Mouse (Mus musculus) liver, adult (tissue): ENCODE measurements around the gene Gimap8.

Source experiments
- GATA4 ChIP-seq: IDR thresholded peaks from 2 replicates; pipeline ENCODE4 v1.6.1; 2014; ENCODE audit warnings: mild to moderate bottlenecking, low read length; ENCODE audit not compliant: insufficient replicate concordance

Gene Gimap8

DNA sequence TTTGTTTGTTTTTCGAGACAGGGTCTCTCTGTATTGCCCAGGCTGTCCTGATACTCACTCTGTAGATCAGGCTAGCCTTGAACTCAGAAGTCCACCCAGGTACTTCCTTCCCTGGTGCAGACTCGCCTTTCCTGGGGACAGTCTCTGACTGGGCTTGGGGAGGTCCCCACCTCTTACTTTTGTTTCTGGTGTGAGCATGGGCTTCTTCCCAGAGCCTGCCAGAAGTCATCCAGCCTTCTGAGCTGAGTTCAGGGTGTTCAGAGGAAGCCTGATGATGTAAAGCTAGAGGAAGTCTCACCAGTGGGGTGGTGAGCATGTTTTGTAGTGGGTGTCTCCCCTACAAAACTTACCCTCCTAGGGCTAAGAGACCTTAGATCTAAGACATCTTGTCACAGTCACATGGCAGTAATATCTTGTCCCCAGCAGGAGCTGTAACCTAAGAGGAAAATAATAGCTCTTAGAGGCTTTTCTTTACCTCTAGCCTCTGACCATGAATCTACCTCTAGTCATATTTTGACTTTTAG is 22.5 kb downstream of the Gimap8 start:
- no peak for TF ChIP-seq GATA4

DNA sequence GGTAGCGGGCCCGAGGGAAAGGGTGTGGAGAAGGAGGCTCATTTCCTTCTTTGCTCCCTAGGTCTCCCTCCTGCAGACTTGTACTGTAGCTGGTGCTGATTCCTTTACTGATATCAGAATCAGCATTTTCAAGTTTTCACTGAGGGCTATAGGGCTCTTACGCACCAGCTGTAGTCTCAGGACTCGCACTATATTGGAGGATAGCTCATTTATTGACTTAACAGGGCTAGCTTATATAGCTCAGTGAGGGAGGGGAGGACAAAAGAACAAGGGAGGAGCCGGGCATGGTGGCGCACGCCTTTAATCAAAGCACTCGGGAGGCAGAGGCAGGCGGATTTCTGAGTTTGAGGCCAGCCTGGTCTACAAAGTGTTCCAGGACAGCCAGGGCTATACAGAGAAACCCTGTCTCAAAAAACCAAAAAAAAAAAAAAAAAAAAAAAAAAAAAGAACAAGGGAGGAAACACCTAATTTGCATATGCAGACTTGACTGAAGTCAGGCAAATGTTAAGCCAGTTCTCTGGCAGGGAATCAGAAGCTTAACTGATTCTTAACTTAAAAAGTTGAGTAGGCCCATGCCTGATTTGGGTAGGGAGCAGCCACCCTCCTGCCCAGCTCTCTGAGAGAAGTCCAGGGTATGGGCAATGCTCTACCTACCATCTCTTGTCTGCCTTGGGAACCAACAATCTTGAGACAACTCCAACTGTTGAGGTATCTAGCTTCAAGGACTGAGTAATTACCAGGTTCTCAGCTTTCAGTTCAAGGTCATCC is 27.4 kb downstream of the Gimap8 start:
- no peak for TF ChIP-seq GATA4

DNA sequence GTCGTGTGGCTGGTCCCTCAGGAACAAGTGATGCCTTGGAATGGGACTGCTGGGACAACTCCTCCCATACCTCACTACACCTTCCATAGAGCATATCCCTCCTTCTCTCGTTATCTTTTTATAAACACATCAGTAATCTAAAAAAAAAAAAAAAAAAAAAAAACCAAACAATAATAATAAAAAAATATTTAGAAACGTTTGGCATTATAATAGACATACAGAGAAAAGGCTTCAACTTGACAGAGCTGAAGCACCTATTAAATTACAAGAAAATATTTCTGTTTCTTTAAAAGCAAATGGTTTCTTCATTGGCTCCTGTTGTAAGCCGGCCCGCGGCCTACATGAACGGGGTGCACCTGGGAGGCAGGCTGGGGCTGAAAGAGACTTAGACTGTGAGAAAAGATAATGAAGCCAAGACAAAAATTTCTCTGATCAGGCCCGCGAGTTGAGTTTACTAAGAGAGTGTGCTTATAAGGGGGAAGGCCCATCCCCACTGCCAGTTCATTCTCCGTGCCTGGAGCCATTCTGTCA is 28.4 kb downstream of the Gimap8 start:
- no peak for TF ChIP-seq GATA4

DNA sequence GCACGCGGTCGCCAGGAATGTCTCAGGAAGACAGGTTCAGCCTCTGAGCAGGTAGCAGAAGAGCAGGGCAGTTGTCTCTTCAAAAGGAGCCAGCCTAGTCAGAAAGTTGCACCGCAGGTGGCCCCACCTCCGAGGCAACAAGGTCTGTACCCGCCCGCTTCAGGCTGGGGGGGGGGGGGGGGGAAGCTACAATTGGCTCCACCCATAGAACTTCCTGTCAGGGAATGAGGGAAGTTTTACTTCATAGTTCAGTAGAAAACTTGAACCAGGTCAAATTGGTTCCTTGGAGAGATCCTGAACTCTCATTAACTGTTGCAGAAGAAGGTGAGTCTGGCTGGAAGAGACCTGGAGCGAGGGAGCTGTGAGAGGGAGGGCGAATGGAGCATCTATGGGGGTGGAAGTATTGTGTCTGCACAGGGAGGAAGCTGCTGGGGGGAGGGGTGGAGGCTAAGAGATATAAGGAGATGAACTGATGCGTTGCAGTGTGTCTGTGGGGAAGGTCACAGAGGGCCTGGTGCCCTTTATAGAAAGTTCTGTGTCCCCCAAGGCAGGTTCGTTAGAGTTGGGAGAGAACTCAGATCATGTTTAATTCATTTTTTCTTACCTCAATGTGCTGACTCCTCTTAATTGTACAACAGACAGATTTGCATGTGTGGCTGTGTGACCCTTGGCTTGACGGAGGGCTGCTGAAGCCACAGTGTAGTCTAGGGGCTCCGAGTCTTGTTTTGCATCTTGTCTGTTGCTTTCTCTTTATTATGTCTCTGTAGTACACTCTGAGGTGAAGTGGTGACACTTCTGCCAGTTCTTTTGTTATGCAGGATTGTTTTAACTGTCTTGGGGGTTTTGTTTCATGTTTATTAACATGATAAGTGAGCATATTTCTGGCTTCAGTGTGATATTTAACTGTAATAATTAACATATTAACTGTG is 29.2 kb downstream of the Gimap8 start, which contains the start of gene Gimap9:
Gene Gimap9, plus strand, starts transcription at position 199 of the 929 bp plus-strand sequence.
- TF ChIP-seq GATA4 = peak; percentile 35; the same call in 1 of the 2 replicates

DNA sequence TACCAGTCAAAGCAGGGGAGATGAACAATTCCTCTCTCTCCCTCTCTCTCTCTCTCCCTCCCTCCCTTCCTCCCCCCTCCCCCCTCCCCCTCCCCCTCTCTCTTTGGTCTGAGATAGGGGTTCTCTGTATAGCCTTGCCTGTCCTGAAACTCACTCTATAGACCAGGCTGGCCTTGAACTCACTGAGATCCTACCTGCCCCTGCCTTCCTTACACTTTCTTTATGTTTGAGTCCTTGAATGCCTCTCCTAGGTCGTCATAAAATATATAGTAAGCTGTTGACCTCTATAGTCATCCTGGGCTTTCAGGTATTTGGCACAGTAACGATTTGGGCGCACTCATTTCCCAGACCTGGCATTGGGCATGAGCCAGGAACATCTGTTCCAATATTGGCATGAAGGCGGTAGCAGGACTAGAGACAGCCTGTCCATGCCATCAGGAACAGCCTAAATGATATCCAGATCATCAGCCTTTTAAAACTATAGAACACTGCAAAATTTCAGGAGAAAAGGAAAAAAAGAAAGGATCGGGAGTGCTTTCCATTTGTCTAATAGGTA is 29.9 kb downstream of the Gimap8 start:
- TF ChIP-seq GATA4 = no peak

DNA sequence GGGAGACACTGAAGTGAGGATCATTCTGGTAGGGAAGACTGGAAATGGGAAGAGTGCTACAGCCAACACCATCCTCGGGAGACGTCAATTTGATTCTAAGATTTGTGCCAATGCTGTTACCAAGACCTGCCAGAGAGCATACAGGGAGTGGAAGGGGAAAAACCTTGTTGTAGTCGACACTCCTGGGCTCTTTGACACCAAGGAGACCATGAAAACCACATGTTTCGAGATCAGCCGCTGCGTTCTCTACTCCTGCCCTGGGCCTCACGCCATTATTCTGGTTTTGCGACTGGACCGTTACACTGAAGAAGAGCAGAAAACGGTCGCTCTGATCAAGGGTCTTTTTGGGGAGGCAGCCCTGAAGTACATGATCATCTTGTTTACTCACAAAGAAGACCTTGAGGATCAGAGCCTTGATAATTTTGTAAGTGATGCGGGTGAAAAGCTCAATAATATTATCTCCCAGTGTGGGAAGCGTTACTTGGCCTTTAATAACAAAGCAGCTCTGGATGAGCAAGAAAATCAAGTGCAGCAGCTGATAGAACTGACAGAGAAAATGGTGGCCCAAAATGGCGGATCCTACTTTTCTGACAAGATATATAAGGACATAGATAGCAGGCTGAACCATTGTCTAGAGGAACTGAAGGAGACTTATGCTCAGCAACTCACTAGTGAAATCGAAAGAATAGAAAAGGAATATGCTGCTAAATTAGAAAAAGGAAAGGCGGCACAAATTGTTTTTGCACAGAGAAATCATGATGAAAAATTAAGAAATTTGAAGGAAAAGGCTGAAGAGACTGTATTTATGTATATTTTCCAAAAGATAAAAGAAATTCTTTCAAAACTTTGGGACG is 30.7 kb downstream of the Gimap8 start:
- TF ChIP-seq GATA4 = no peak

DNA sequence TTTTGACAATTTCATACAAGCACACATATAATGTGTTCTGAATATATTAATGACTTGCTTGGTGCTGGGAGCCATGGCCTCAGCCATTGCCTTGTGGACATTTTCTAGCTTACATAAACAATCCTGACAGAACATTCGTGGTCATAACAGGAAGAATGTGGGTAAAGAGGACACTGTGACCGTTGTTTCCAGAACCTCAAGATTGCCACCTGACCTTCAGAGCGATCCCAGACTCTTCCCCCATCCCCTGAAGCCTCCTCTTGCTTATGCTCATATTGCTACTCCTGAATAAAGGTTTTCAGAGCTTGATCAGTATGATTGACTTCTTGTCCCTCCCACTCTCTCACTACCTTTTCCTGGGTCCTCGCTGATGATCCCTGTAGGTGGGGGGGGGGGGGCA is 31.4 kb downstream of the Gimap8 start:
- TF ChIP-seq GATA4 = no peak

DNA sequence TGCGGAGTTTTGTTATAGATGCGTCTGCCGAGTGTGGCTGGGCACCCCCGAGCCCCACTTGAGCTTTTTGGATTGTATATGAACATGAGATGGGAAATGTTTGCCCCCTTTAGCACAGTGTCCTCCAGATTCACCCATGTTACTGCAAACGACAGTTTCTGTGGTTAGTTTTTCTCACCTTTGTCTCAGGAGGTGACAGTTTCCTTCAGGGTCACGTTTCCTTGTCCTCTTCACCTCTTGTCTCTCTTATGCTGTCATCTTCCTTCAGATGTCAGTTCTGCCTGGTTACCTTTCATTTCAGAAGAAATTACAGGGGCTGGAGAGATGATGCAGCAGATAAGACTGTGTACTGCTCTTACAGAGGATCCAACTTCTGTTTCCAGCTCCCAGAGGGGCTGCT is 32.7 kb downstream of the Gimap8 start:
- TF ChIP-seq GATA4 = no peak

DNA sequence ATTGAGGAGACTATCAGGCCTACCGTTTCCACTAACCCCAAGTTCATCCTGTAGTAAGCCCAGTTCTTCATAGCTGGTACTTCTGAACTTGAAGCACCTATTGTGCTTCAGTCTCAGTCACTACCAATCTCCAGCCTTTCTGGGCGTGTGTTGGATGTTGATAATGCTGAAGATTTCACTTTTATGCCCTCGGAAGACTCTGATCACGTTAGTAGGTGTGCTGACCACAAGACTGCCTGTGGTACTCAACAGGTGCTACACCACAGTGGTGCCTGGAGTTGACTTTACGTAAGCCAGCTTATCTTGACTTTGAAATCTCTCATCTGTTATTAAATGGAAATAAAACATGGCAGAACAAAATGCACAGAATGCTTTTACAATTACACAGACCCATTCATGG is 33.4 kb downstream of the Gimap8 start:
- no peak for TF ChIP-seq GATA4

DNA sequence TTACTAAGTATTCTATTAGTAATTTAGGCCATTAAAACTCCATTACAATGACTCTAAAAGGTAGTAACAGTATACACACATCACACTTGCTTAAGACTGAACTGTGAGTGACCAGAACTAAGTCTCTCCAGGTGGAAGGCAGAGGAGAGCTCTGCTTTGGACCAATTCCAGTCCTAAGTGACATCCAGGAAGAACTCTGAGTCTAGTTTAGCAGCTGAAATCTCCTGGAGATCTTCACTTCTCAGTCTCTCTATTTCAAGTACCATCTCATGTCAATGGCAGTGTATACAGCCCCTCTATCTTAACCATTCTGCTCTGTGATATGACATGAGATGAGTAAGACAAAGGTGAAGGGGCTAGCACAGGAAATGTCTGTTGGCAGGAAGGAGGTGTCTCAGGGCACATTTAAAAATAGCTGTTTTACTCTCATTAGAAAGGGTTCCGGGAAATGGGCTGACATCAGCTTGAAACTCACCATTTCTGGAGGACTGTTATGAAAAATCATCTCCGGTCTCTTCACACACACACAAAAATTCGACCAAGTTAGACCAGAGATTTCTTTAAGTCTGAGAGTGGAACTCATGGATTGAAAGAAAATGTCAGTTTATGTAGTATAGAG is 34.5 kb downstream of the Gimap8 start:
- TF ChIP-seq GATA4 = peak; percentile 37; the same call in 1 of the 2 replicates

DNA sequence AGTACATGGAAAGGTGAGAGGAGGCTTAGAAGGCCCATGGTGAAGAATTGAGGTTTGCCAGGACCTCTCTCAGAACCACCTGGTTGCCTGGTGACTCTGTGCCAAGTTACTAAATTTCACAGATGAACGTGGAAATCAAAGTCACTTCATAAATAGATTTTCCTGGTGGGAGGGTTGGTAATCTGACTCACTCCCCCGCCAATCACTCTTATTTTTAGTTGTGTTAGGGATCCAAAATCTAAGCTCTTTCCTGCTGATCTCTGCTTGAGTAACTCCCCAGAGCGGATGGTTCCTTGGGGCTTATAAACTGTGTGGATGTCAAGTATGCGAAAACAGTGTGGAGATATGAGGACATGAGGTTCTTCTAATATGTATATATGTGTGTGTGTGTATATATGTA is 35.2 kb downstream of the Gimap8 start:
- TF ChIP-seq GATA4 = no peak

DNA sequence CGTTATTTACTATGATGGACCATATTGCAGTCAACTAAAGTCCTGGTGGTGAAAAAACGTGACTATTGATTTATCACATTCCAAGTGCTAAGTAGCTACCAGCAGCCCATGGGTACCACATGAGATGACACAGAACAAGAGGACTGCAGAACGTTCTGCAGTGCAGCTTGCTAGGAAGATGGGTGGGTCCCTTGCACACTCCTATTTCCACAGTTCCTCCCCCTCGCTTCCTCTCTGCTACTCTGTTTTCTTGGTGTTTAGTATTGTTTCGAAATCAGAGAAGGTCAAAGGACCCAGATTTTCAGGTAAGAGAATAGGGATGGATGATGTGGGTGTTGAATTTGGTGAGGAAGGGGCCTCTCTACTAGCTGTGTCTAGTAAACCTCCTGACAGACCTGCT is 37.3 kb downstream of the Gimap8 start, which contains the start of gene Gimap4:
Gene Gimap4, plus strand, starts transcription at position 231 of the 400 bp plus-strand sequence.
- TF ChIP-seq GATA4 = no peak

DNA sequence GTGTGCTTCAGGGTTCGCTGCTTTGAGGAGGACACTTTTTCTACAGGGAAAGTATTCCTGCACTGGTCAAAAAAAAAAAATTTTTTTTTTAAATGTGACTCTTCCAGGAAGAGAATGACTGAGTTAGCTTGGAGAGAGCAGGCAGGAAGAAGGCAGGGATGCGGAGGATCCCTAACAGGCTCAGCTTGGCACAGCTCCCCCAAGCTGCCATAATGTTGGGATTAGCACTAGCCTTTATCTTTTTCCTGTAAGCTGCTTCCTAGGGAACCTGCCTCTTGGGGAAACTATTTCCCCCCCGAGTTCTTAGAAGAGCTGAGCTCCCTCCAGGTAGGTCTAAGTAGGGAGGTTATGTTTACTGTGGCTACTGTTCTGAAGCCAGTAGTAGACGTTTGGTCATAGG is 37.8 kb downstream of the Gimap8 start:
- 0 out of 2 replicates have a peak, but pooled peaks have one; percentile 13 for TF ChIP-seq GATA4

DNA sequence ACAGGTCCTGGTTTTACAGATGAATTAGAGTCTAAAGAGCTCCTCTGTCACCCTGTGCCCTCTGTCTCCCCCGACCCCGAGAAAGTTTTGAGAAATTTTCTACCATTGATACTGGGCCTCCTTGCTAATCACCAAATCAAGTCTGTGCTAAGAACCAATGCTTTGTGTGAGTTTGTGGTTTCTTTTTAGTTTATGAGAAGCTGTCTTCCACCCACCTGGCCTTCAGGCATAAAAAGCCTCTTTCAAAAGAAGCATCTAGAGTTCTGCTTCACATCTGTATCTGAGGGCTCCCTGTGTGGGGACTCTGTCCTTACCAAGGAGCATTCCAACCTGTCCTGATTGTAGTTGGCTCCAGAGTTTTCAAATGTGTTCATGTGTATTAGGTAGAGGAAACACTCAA is 38.2 kb downstream of the Gimap8 start:
- TF ChIP-seq GATA4 = no peak
